Mouse (Mus musculus): Measurements from ENCODE around the gene Furin. TPM values are rescaled to one million over a fixed set of nuclear protein-coding genes. Genes with fewer than 3 reads are reported as not detected.

Furin gene
- polyA plus RNA-seq, 2 experiments from 2014 or later = 5.5 to 7.3 TPM

DNA sequence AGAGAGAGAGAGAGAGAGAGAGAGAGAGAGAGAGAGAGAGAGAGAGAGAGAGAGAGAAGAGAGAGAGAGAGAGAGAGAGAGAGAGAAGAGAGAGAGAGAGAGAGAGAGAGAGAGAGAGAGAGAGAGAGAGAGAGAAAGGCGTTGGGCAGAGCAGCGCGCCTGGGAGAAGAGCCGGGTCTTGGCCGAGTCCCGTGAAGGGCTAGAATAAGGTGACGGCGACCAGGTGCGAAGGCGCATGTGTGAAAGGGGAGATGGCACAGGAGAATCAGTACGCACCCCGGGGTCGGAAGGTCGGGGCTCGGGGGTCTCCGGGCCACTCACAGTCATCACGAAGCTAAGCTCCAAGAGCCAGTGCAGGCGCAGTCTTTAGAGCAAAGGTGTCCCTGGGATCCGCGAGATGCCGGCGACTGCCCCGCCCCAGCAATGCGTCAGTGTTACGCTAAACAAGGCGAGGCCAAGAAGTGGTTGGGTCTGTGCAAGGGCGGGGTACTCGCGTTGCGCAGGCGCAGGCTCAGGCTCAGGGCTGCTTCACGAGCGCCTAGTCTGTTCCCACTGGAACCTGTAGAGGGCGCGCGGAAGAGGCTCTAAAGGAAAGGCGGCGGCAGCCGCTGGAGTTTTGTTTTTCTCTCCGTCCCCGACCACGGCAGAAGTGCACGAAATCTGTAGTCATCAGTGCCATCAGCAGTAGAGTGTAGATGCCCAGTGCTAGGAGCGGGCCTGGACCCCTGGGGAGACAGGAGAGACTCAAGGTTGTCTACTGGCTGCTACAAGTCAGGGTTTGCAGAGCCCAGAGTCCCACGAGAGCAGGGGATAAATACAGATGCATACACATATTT lies 65.2 kb downstream of the Furin start:
- peak; percentile 89 for ATAC-seq

DNA sequence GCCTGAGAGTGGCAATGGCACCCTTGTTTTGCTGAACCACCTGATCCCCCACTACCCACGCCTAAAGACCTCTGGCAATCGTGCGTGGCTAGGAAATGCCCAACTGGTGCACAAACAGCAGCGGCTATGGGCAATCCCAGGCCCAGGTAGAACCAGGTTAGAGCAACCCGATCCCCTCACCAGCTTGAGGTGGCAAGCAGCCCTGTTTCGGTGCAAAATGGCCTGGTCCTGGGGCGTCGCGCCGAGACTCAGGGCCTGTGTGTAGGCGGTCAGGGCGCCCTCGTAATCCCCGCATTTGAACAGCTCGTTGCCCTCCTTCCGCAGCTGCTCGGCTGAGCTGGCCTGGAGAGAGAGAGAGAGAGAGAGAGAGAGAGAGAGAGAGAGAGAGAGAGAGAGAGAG lies 65.9 kb downstream of the Furin start:
- ATAC-seq = no peak

Other genes starting within 250 kb of the Furin start
- gene Sema4b, start 218.6 kb downstream of the Furin start, polyA plus RNA-seq (2017; shearing (Covaris generic)) = 10 to 100 TPM; 19.2 to 26.0 TPM
- 10 to 100 TPM; 86.5 to 98.1 TPM for gene Cib1, start 172.6 kb downstream of the Furin start, polyA plus RNA-seq (2017; shearing (Covaris generic))
- gene Gdpgp1, start 172.6 kb downstream of the Furin start, polyA plus RNA-seq (2017; shearing (Covaris generic)) = 10 to 100 TPM in 1 of 2 experiments, 1 to 10 TPM in 1; 8.4 to 11.4 TPM
- under 1 TPM in 1 of 2 experiments, not detected in 1; 0.94 TPM for gene Ttll13, start 159.1 kb downstream of the Furin start, polyA plus RNA-seq (2017; shearing (Covaris generic))
- 10 to 100 TPM; 28.9 to 34.0 TPM for gene Ngrn, start 144.2 kb downstream of the Furin start, polyA plus RNA-seq (2017; shearing (Covaris generic))
- gene Vps33b, start 135.8 kb downstream of the Furin start, polyA plus RNA-seq (2017; shearing (Covaris generic)) = 10 to 100 TPM; 28.9 to 44.3 TPM
- gene Prc1, start 111.0 kb downstream of the Furin start, polyA plus RNA-seq (2017; shearing (Covaris generic)) = 10 to 100 TPM; 16.9 to 30.3 TPM
- gene Rccd1, start 81.0 kb downstream of the Furin start, polyA plus RNA-seq (2017; shearing (Covaris generic)) = 1 to 10 TPM; 6.0 to 6.1 TPM
- 10 to 100 TPM; 38.1 to 79.1 TPM for gene Unc45a, start 64.4 kb downstream of the Furin start, polyA plus RNA-seq (2017; shearing (Covaris generic))
- gene Hddc3, start 62.3 kb downstream of the Furin start, polyA plus RNA-seq (2017; shearing (Covaris generic)) = 1 to 10 TPM; 6.9 to 7.2 TPM
- 10 to 100 TPM; 10.4 to 22.3 TPM for gene Man2a2, start 34.1 kb downstream of the Furin start, polyA plus RNA-seq (2017; shearing (Covaris generic))
- 1 to 10 TPM in 1 of 2 experiments, under 1 TPM in 1; 0.11 to 2.5 TPM for gene Fes, start 17.5 kb downstream of the Furin start, polyA plus RNA-seq (2017; shearing (Covaris generic))
- 1 to 10 TPM; 6.1 to 8.8 TPM for gene Blm, start 129.7 kb upstream of the Furin start, polyA plus RNA-seq (2017; shearing (Covaris generic))

Measured in CD4-positive, CD25-positive, alpha-beta regulatory T cell, adult 4 months (primary cell).